Mouse (Mus musculus) MEL (cell line): Measurements from ENCODE around the gene Timeless. TPM values are rescaled to one million over a fixed set of nuclear protein-coding genes. Genes with fewer than 3 reads are reported as not detected.
A peak's percentile ranks its signal among the peaks of the same experiment; 100 is the strongest.

Experiments used
- DNase-seq: peaks from one replicate; pipeline ENCODE4 v3.0.0; 2011; ENCODE audit warnings: low read depth, low spot score
- H3K27ac ChIP-seq: 2 replicates; pipeline ENCODE4 v1.5.1; 2012; ENCODE audit warnings: low read depth, mild to moderate bottlenecking, control low read depth, low read length, moderate library complexity; ENCODE audit not compliant: control insufficient read depth
- H3K27me3 ChIP-seq, 2 experiments: fragments of 150-350 bp in 1 of 2; sonication (generic) in 1 of 2; 2 replicates each; pipeline ENCODE4 v1.6.1; 2012; ENCODE audit warnings: low read length in 2 of 2, mild to moderate bottlenecking in 2 of 2, improper control_type of control experiment in 1 of 2, moderate library complexity in 1 of 2; ENCODE audit not compliant: insufficient read depth in 2 of 2, control insufficient read depth in 1 of 2
- H3K36me3 ChIP-seq, 2 experiments: 2 replicates each; pipeline ENCODE4 v1.6.1; 2012 to 2014; ENCODE audit warnings: low read length in 2 of 2, improper control_type of control experiment in 1 of 2, inconsistent platforms in 1 of 2, mild to moderate bottlenecking in 1 of 2; ENCODE audit not compliant: insufficient read depth in 2 of 2, control insufficient read depth in 1 of 2
- H3K4me1 ChIP-seq, 2 experiments: fragments of 150-350 bp in 1 of 2; sonication (generic) in 1 of 2; 2 replicates each; pipeline ENCODE4 v1.6.1; 2012; ENCODE audit warnings: low read length in 2 of 2, improper control_type of control experiment in 1 of 2, mild to moderate bottlenecking in 1 of 2; ENCODE audit not compliant: insufficient read depth in 2 of 2, control insufficient read depth in 1 of 2
- H3K4me3 ChIP-seq, 2 experiments: fragments of 150-350 bp in 1 of 2; sonication (generic) in 1 of 2; 2 replicates each; pipeline ENCODE4 v1.5.1; 2012; ENCODE audit warnings: low read depth in 2 of 2, low read length in 2 of 2, mild to moderate bottlenecking in 2 of 2, moderate library complexity in 2 of 2, control low read depth in 1 of 2, improper control_type of control experiment in 1 of 2; ENCODE audit not compliant: control insufficient read depth in 1 of 2, insufficient read depth in 1 of 2
- H3K79me2 ChIP-seq: 2 replicates; pipeline ENCODE4 v1.6.1; 2012; ENCODE audit warnings: mild to moderate bottlenecking, low read length, moderate library complexity; ENCODE audit not compliant: control insufficient read depth, poor library complexity, insufficient read depth
- H3K9ac ChIP-seq: 2 replicates; pipeline ENCODE4 v1.6.1; 2012; ENCODE audit warnings: low read depth, mild to moderate bottlenecking, control low read depth, low read length, moderate library complexity; ENCODE audit not compliant: control insufficient read depth, poor library complexity, severe bottlenecking
- H3K9me3 ChIP-seq: fragments of 150-350 bp; sonication (generic); replicated peaks from 2 replicates; pipeline ENCODE4 v1.6.1; 2012; ENCODE audit warnings: mild to moderate bottlenecking, low read length, improper control_type of control experiment, moderate library complexity; ENCODE audit not compliant: insufficient read depth
- BHLHE40 ChIP-seq: IDR thresholded peaks from 2 replicates; pipeline ENCODE4 v1.6.1; 2012; ENCODE audit warnings: low read depth, mild to moderate bottlenecking, inconsistent platforms, low read length, improper control_type of control experiment, borderline replicate concordance
- CHD1 ChIP-seq: IDR thresholded peaks from 2 replicates; pipeline ENCODE4 v1.6.1; 2012; ENCODE audit warnings: low read depth, mild to moderate bottlenecking, inconsistent platforms, low read length, improper control_type of control experiment
- CTCF ChIP-seq, 3 experiments: IDR thresholded peaks in 2 of 3; conservative IDR thresholded peaks in 1 of 3; 2 replicates each; pipeline ENCODE4 v1.5.1; 2011 to 2012; ENCODE audit warnings: low read length in 3 of 3, low read depth in 2 of 3, mild to moderate bottlenecking in 2 of 3, improper control_type of control experiment in 1 of 3, inconsistent platforms in 1 of 3, mixed read lengths in 1 of 3, moderate library complexity in 1 of 3; ENCODE audit not compliant: control insufficient read depth in 1 of 3, insufficient read depth in 1 of 3, poor library complexity in 1 of 3, severe bottlenecking in 1 of 3
- E2F4 ChIP-seq: IDR thresholded peaks from 2 replicates; pipeline ENCODE4 v1.6.1; 2011; ENCODE audit warnings: low read depth, low read length, improper control_type of control experiment, borderline replicate concordance
- EP300 ChIP-seq, 2 experiments: IDR thresholded peaks; 2 replicates each; pipeline ENCODE4 v1.6.1; 2011; ENCODE audit warnings: improper control_type of control experiment in 2 of 2, low read length in 2 of 2, low read depth in 1 of 2, mild to moderate bottlenecking in 1 of 2
- ETS1 ChIP-seq: IDR thresholded peaks from 2 replicates; pipeline ENCODE4 v1.6.1; 2012; ENCODE audit warnings: low read depth, mild to moderate bottlenecking, inconsistent platforms, low read length, improper control_type of control experiment, moderate library complexity
- GABPA ChIP-seq: IDR thresholded peaks from 2 replicates; pipeline ENCODE4 v1.6.1; 2012; ENCODE audit warnings: low read depth, mild to moderate bottlenecking, inconsistent platforms, low read length, improper control_type of control experiment, moderate library complexity
- HCFC1 ChIP-seq: IDR thresholded peaks from 2 replicates; pipeline ENCODE4 v1.6.1; 2012; ENCODE audit warnings: low read depth, mild to moderate bottlenecking, inconsistent platforms, low read length, improper control_type of control experiment, moderate library complexity
- MAFK ChIP-seq: IDR thresholded peaks from 2 replicates; pipeline ENCODE4 v1.6.1; 2011; ENCODE audit warnings: low read depth, mild to moderate bottlenecking, low read length, improper control_type of control experiment, borderline replicate concordance
- MAZ ChIP-seq: IDR thresholded peaks from 2 replicates; pipeline ENCODE4 v1.6.1; 2012; ENCODE audit warnings: low read depth, mild to moderate bottlenecking, inconsistent platforms, low read length, improper control_type of control experiment
- MEF2A ChIP-seq: IDR thresholded peaks from 2 replicates; pipeline ENCODE4 v1.6.1; 2014; ENCODE audit warnings: low read depth, mild to moderate bottlenecking, inconsistent platforms, low read length, improper control_type of control experiment; ENCODE audit not compliant: poor library complexity, insufficient replicate concordance, severe bottlenecking; ENCODE audit errors: extremely low read depth
- MXI1 ChIP-seq: IDR thresholded peaks from 2 replicates; pipeline ENCODE4 v1.6.1; 2011; ENCODE audit warnings: mild to moderate bottlenecking, low read depth, low read length, improper control_type of control experiment
- NELFE ChIP-seq: IDR thresholded peaks from 2 replicates; pipeline ENCODE4 v1.6.1; 2011; ENCODE audit warnings: low read depth, low read length, improper control_type of control experiment
- POLR2AphosphoS2 ChIP-seq: IDR thresholded peaks from 2 replicates; pipeline ENCODE4 v1.6.1; 2011; ENCODE audit warnings: low read length, improper control_type of control experiment
- RAD21 ChIP-seq: IDR thresholded peaks from 2 replicates; pipeline ENCODE4 v1.6.1; 2011; ENCODE audit warnings: mild to moderate bottlenecking, low read depth, low read length, improper control_type of control experiment
- TAL1 ChIP-seq: IDR thresholded peaks from 2 replicates; pipeline ENCODE4 v1.6.1; 2012; ENCODE audit warnings: mild to moderate bottlenecking, inconsistent platforms, low read length, moderate library complexity, mixed read lengths
- TBP ChIP-seq: IDR thresholded peaks from 2 replicates; pipeline ENCODE4 v1.8.0; 2011; ENCODE audit warnings: low read depth, low read length, improper control_type of control experiment
- TCF12 ChIP-seq: IDR thresholded peaks from 2 replicates; pipeline ENCODE4 v1.6.1; 2014; ENCODE audit warnings: low read depth, mild to moderate bottlenecking, inconsistent platforms, low read length, improper control_type of control experiment, moderate library complexity
- UBTF ChIP-seq: IDR thresholded peaks from 2 replicates; pipeline ENCODE4 v1.6.1; 2012; ENCODE audit warnings: low read depth, mild to moderate bottlenecking, inconsistent platforms, low read length, improper control_type of control experiment, moderate library complexity, borderline replicate concordance; ENCODE audit not compliant: insufficient read depth
- USF1 ChIP-seq: IDR thresholded peaks from 2 replicates; pipeline ENCODE4 v1.6.1; 2014; ENCODE audit warnings: low read depth, mild to moderate bottlenecking, inconsistent platforms, low read length, improper control_type of control experiment, moderate library complexity
- USF2 ChIP-seq, 2 experiments: IDR thresholded peaks; 2 replicates each; pipeline ENCODE4 v1.6.1; 2011 to 2012; ENCODE audit warnings: improper control_type of control experiment in 2 of 2, low read length in 2 of 2, borderline replicate concordance in 1 of 2, inconsistent platforms in 1 of 2, low read depth in 1 of 2, mild to moderate bottlenecking in 1 of 2; ENCODE audit not compliant: insufficient read depth in 1 of 2
- ZC3H11A ChIP-seq: IDR thresholded peaks from 2 replicates; pipeline ENCODE4 v1.6.1; 2012; ENCODE audit warnings: low read depth, mild to moderate bottlenecking, inconsistent platforms, low read length, improper control_type of control experiment
- polyA plus RNA-seq, 2 experiments: library from polyadenylated mRNA; stranded (reverse) in 1 of 2; unstranded in 1 of 2; fragments of >175 nt in 1 of 2; fragments of >200 nt in 1 of 2; gene quantifications; 2 replicates each; pipeline versions ENCODE4 v1.2.1 to v1.2.4; 2012; ENCODE audit warnings: low replicate concordance in 2 of 2, low read depth in 1 of 2; ENCODE audit not compliant: insufficient read length in 2 of 2, insufficient read depth in 1 of 2, missing spikeins in 1 of 2
- total RNA-seq: library from RNA; depleted of rRNA; stranded (reverse); fragments of 300-350 nt; gene quantifications from 2 replicates; pipeline ENCODE4 v1.2.3, GENCODE M21; 2012

The Timeless gene
- total and polyA plus RNA-seq, 3 experiments, result 49.3 to 627 (median 89.8) TPM

DNA sequence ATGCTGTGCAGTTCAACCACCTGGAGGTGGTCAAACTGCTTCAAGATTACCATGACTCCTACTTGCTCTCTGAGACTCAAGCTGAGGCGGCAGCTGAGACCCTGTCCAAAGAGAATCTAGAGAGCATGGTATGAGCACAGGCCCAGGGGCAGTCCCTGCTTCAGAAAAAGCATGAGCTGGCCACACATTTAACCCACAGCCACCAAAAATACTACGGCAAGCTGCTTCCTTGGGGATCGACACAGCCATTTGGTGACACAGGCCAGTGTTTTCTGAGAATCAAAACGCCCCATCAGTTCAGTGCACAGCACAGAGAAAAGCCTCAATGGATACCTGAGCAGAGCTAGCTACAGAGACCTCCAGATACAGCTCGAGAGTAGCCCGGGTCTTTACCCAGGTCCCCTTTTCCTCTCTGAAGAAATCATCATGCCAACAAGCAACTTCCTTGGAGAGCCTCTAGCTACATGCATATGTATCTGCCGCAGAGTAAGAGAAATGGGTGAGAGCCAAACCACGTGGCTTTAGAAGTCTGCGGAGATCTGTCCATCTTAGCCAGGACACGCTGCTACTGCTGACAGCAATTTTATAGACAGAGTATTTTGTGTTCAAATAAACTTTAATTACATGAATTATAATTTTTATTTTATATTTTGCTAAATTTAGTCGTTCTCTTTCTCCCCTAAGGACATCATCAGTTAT is 22.4 kb upstream of the Timeless start:
- H3K9ac ChIP-seq, result no peak overlapping the region
- H3K27ac ChIP-seq, result no peak overlapping the region
- no peak overlapping the region for H3K4me3 ChIP-seq
- H3K4me1 ChIP-seq, result peaks cover 2 to 15% of the 10 kb centered on the region in 2 experiments; a peak in 3 of 4 replicates
- TF ChIP-seq CHD1 (no peak), ETS1 (no peak), TBP (no peak), USF1 (no peak), GABPA (no peak), RAD21 (no peak), NELFE (no peak), E2F4 (no peak), ZC3H11A (no peak), USF2 (IDR thresholded peaks at IDR 0.05; ENCODE audit: borderline replicate concordance in 1 of 2, insufficient read depth in 1 of 2, low read depth in 1 of 2, low read length in 2 of 2) (no peak), BHLHE40 (no peak)
- DNase-seq, result no peak
- H3K27me3 ChIP-seq, result no peaks in the 10 kb centered on the region
- peaks cover 11% of the 10 kb centered on the region for H3K79me2 ChIP-seq
- no peaks in the 10 kb centered on the region for H3K9me3 ChIP-seq
- peaks cover 0 to 13% of the 10 kb centered on the region in 2 experiments; a peak in 2 of 4 replicates for H3K36me3 ChIP-seq

DNA sequence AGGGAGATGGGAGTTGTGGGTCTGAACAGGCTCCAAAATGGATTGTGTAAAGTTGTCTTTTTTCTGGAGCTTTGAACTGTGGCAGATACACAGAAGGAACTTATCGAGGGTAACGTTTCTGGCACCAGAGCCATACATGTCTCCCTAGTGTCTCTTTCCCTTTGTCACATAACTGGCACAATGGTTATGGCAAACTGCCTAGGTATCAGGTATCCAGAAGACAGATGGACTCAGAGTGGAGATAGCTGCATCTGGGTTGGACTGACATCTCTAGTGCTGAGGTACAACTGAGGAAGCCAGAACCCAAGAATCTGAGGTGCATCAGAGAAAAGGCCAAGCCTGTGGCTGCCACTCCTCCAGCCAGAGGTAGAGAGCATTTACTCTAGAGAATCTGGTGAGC is 21.7 kb upstream of the Timeless start:
- Histone ChIP-seq H3K27me3 (no peaks in the 10 kb centered on the region), H3K79me2 (peaks cover 11% of the 10 kb centered on the region), H3K36me3 (peaks cover 0 to 13% of the 10 kb centered on the region in 2 experiments; a peak in 2 of 4 replicates), H3K9ac (no peak overlapping the region), H3K27ac (no peak overlapping the region; the same call in 1 of the 2 replicates), H3K4me1 (peaks cover 2 to 15% of the 10 kb centered on the region in 2 experiments; a peak in 3 of 4 replicates), H3K9me3 (no peaks in the 10 kb centered on the region)
- DNase-seq, result no peak
- TF ChIP-seq TCF12 (peak; percentile 52; the same call in 1 of the 2 replicates), MEF2A (no peak), GABPA (no peak), MXI1 (no peak), CTCF (IDR thresholded peaks at IDR 0.05 in 2 of 3, conservative IDR thresholded peaks at IDR 0.05 in 1 of 3; ENCODE audit: control insufficient read depth in 1 of 3, insufficient read depth in 1 of 3, low read depth in 2 of 3, low read length in 3 of 3, poor library complexity in 1 of 3, severe bottlenecking in 1 of 3) (no peak), UBTF (no peak), POLR2AphosphoS2 (no peak), NELFE (no peak), HCFC1 (no peak), MAZ (no peak), MAFK (no peak), TAL1 (peak; percentile 36), EP300 (IDR thresholded peaks at IDR 0.05; ENCODE audit: low read depth in 1 of 2, low read length in 2 of 2) (peak in 1 of 2 experiments; percentile 18; a peak in 1 of 4 replicates), E2F4 (no peak)
- TF ChIP-seq, all 39 proteins: peak for 3
- no peak overlapping the region for H3K4me3 ChIP-seq
